Mouse (Mus musculus): ENCODE measurements at regions not wholly inside any gene's neighbourhood (a gene's known extent, or its start where the extent isn't known, plus 50 kb on each side); places are given as distances from the start of the nearest gene placed in this dataset.
"Not testable (repeated sequence)": the region's sequence is repeated elsewhere in the genome, so short reads cannot be mapped to it uniquely, and the experiment has no call there.

DNA sequence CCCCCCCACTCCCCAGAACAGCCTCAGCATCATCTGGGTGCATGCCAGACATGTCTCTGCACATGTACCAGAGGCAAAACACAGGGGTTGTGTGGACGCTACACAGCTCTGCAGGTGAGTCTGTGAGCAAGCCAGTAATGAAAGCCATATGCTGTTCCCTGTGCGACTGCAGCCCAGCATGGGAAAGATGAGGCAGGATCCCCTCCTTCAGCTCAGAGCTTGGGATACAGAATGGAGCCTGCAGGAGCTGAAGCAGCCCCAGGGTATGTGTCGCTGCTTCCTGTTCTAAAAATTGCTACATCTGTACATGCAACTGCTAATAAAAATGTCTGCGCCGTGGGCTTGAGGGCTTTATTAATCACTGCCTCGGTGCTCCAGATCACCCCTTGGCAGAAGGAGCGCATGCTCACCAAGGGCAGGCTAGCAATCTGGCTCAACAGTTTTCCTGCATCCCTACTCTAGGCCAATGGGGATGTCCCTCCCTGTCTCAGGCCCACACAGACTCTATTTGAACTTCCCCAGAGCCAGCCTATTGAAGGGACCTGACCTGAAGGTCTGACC, 407.0 kb upstream of the Cdh5 start:
- no peaks in the 10 kb centered on the region for H3K27me3 ChIP-seq (ENCODE audit: insufficient read depth, low read length)
- no peak for TF ChIP-seq CTCF (IDR thresholded peaks at IDR 0.05; ENCODE audit: low read depth)
- DNase-seq (ENCODE audit: low spot score) (peak; percentile 6), ATAC-seq (no peak)
- H3K4me2 ChIP-seq (ENCODE audit: low read depth, low read length), result no peak overlapping the region
- no peak overlapping the region for H3K27ac ChIP-seq
- H3K9me3 ChIP-seq (ENCODE audit: low read length), result no peaks in the 10 kb centered on the region
- no peaks in the 10 kb centered on the region for H3K36me3 ChIP-seq (ENCODE audit: insufficient read depth, low read length)
- no peak overlapping the region for H3K4me3 ChIP-seq (ENCODE audit: low read length)
- WGBS, result 72% methylated on average over 7 of the region's 7 CpGs
- H3K4me1 ChIP-seq (ENCODE audit: insufficient read depth, low read length), result no peaks in the 10 kb centered on the region
- no peak overlapping the region for H3K9ac ChIP-seq (replicated peaks; ENCODE audit: low read length)

DNA sequence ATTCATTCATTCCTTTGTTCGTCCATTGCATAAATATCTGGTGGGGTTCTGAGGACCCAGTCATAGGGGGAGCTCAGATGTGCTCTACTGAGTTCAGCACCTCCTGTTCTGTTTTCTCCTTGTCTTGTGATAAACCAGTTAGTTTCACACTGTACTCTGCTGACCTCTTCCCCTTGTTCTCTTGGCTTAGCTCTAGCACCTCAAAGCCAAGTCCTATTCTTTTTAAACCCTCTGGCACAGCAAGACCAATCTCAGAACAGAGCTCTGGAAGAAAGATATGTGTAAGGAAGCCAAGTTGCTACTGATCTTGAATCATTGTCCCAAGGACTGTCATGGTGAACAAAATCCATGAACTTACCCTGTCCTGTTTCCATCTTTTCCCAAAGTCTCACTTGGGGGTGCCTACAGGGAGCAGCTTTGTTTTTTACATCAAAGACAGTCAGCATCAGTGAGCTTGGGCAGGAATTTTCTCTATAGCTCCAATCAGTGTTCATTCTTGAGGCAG, 402.4 kb upstream of the Cdh5 start:
- H3K27me3 ChIP-seq (ENCODE audit: insufficient read depth, low read length), result no peaks in the 10 kb centered on the region
- ATAC-seq (no peak), DNase-seq (ENCODE audit: low spot score) (no peak)
- no peak for TF ChIP-seq CTCF (IDR thresholded peaks at IDR 0.05; ENCODE audit: low read depth)
- WGBS, result 91% methylated on average over 1 of the region's 1 CpGs
- H3K9ac ChIP-seq (replicated peaks; ENCODE audit: low read length), result no peak overlapping the region
- H3K27ac ChIP-seq, result no peak overlapping the region
- no peak overlapping the region for H3K4me3 ChIP-seq (ENCODE audit: low read length)
- H3K4me1 ChIP-seq (ENCODE audit: insufficient read depth, low read length), result no peaks in the 10 kb centered on the region
- H3K4me2 ChIP-seq (ENCODE audit: low read depth, low read length), result no peak overlapping the region
- no peaks in the 10 kb centered on the region for H3K9me3 ChIP-seq (ENCODE audit: low read length)
- no peaks in the 10 kb centered on the region for H3K36me3 ChIP-seq (ENCODE audit: insufficient read depth, low read length)

DNA sequence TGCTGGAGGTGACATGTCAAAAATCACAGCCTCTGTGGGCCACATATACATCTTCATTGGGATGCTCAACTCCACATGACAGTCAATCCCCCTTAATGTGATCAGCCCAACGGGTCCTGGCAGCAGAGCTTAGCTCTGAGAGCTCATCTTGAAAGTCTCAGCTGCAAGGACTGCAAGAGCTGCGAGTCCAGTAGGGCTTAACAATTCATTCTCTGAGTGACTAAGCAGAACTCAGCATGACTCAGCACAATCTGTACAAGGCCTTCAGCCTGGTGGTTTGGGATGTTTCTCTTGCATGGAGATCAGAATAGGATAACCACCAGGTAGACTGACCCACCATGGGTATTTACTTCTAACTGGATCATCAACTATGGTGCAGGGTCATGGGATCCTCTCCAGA, 399.2 kb upstream of the Cdh5 start:
- WGBS, result 71% methylated on average over 2 of the region's 2 CpGs

DNA sequence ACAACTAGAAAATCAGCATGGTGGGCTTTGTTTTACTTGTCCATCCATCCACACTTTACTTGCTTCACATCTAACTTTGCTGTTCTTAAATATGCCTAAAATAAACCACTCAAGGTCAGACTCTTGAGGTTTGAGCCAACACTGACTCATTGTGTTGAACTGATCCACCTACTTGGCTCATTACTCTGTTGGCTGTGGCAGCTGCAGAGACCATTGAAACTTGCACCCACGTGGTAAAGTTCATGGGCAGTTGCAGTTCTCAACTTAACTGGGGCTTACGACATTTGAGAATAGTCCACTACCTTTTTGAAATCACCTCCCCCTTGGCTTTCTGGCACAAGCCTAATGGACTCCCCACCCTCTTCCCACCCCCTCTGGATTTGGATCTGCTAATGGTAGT, 395.3 kb upstream of the Cdh5 start:
- no peak overlapping the region for H3K4me2 ChIP-seq (ENCODE audit: low read depth, low read length)
- no peaks in the 10 kb centered on the region for H3K4me1 ChIP-seq (ENCODE audit: insufficient read depth, low read length)
- DNase-seq (ENCODE audit: low spot score) (no peak), ATAC-seq (no peak)
- no peak overlapping the region for H3K4me3 ChIP-seq (ENCODE audit: low read length)
- no peaks in the 10 kb centered on the region for H3K27me3 ChIP-seq (ENCODE audit: insufficient read depth, low read length)
- no peak overlapping the region for H3K9ac ChIP-seq (replicated peaks; ENCODE audit: low read length)
- H3K27ac ChIP-seq, result no peak overlapping the region
- no peak for TF ChIP-seq CTCF (IDR thresholded peaks at IDR 0.05; ENCODE audit: low read depth)
- H3K9me3 ChIP-seq (ENCODE audit: low read length), result no peaks in the 10 kb centered on the region; the same call in 1 of the 2 replicates
- 91% methylated on average over 2 of the region's 2 CpGs for WGBS
- H3K36me3 ChIP-seq (ENCODE audit: insufficient read depth, low read length), result no peaks in the 10 kb centered on the region

More for the DNA sequence above, 399.2 kb upstream of the Cdh5 start:
- DNase-seq (ENCODE audit: low spot score), result peak; percentile 18
- Histone ChIP-seq H3K27ac (no peak overlapping the region), H3K9me3 (ENCODE audit: low read length) (no peaks in the 10 kb centered on the region; the same call in 1 of the 2 replicates), H3K4me2 (ENCODE audit: low read depth, low read length) (no peak overlapping the region), H3K36me3 (ENCODE audit: insufficient read depth, low read length) (no peaks in the 10 kb centered on the region), H3K9ac (replicated peaks; ENCODE audit: low read length) (no peak overlapping the region), H3K4me3 (ENCODE audit: low read length) (no peak overlapping the region), H3K27me3 (ENCODE audit: insufficient read depth, low read length) (no peaks in the 10 kb centered on the region), H3K4me1 (ENCODE audit: insufficient read depth, low read length) (no peaks in the 10 kb centered on the region)
- TF ChIP-seq CTCF (IDR thresholded peaks at IDR 0.05; ENCODE audit: low read depth), result no peak
- no peak for ATAC-seq

DNA sequence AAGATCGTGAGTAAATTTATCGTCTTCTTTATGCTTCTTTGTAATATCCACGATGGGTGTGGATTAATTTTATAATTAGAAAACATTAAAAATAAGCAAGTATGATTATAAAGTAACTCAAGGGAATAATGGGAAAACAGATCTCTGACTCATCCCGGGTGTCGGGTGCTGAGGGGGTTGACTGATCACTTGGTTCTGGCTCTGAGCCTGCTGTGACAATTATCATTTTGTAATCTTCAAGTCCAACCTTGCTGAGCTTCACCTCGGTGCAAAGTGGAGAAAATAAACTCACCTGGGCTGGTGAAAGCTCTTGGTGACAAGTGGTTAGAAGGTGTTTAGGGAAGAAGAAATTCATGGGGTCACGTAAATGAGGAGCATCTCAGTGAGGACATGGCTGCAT, 390.6 kb upstream of the Cdh5 start:
- not testable (repeated sequence) for ATAC-seq; DNase-seq (ENCODE audit: low spot score)
- WGBS, result 83% methylated on average over 7 of the region's 7 CpGs

DNA sequence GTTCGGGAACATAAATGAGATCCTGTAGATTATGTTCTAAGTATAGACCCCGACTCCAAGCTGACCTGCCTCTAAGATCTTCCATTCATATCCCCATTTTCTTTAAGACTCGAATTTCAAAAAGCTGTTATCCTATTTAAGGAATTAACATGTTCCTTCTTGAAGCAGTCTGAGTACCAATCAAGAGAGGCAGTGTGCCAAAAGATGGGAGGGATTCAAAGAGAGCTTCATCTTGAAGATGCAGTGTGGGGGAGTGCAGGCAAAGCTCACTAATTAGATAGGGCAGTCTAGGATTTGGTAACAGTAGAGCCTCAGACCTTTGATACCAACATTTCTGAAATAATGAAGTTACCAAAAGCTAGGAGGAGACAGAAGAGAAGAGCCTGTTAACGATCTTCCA, 383.7 kb upstream of the Cdh5 start:
- Histone ChIP-seq H3K9me3 (ENCODE audit: low read length) (no peaks in the 10 kb centered on the region), H3K27me3 (ENCODE audit: insufficient read depth, low read length) (no peaks in the 10 kb centered on the region), H3K27ac (no peak overlapping the region), H3K4me1 (ENCODE audit: insufficient read depth, low read length) (no peaks in the 10 kb centered on the region), H3K36me3 (ENCODE audit: insufficient read depth, low read length) (no peaks in the 10 kb centered on the region), H3K4me3 (ENCODE audit: low read length) (no peak overlapping the region), H3K4me2 (ENCODE audit: low read depth, low read length) (no peak overlapping the region), H3K9ac (replicated peaks; ENCODE audit: low read length) (no peak overlapping the region)
- 82% methylated on average over 4 of the region's 4 CpGs for WGBS
- no peak for TF ChIP-seq CTCF (IDR thresholded peaks at IDR 0.05; ENCODE audit: low read depth)
- DNase-seq (ENCODE audit: low spot score), result no peak
- no peak for ATAC-seq

More for the DNA sequence above, 390.6 kb upstream of the Cdh5 start:
- not testable (repeated sequence) for H3K4me1 ChIP-seq (ENCODE audit: insufficient read depth, low read length); H3K27me3 ChIP-seq (ENCODE audit: insufficient read depth, low read length); H3K4me2 ChIP-seq (ENCODE audit: low read depth, low read length); H3K27ac ChIP-seq; H3K9me3 ChIP-seq (ENCODE audit: low read length); H3K36me3 ChIP-seq (ENCODE audit: insufficient read depth, low read length); H3K9ac ChIP-seq (replicated peaks; ENCODE audit: low read length); H3K4me3 ChIP-seq (ENCODE audit: low read length)

DNA sequence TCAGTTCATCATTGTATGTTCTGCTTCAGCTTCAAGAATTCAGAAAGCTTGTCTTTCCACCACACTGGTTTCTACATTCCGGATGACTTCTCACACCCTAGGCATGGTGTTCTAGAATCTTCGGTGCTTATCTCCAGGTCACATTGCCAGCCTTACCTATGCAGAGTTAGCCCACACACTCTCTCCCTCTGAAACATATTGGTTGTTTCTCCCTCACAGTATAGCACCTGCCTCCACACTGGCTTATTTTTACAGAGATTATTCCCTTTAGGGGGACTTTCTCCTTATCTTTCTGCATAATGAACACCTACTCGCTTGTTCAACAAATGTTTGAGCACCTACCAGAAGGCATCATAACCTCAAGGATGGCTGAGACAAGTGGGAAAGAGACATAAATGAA, 368.0 kb upstream of the Cdh5 start:
- no peak overlapping the region for H3K4me2 ChIP-seq (ENCODE audit: low read depth, low read length)
- H3K9me3 ChIP-seq (ENCODE audit: low read length), result peaks cover 5% of the 10 kb centered on the region; the same call in 1 of the 2 replicates
- H3K36me3 ChIP-seq (ENCODE audit: insufficient read depth, low read length), result no peaks in the 10 kb centered on the region
- 90% methylated on average over 3 of the region's 3 CpGs for WGBS
- TF ChIP-seq CTCF (IDR thresholded peaks at IDR 0.05; ENCODE audit: low read depth), result no peak
- DNase-seq (ENCODE audit: low spot score) (no peak), ATAC-seq (no peak)
- H3K4me1 ChIP-seq (ENCODE audit: insufficient read depth, low read length), result no peaks in the 10 kb centered on the region
- no peak overlapping the region for H3K27ac ChIP-seq
- no peak overlapping the region for H3K9ac ChIP-seq (replicated peaks; ENCODE audit: low read length)
- H3K4me3 ChIP-seq (ENCODE audit: low read length), result no peak overlapping the region
- H3K27me3 ChIP-seq (ENCODE audit: insufficient read depth, low read length), result no peaks in the 10 kb centered on the region

Measured in hindbrain, postnatal 0 days (tissue).